Mouse (Mus musculus) 3134 (cell line): ENCODE data around the gene Esrp2.

Experiments
- DNase-seq: peaks from one replicate; pipeline ENCODE4 v3.0.0-alpha.2; 2011; ENCODE audit warnings: low spot score; ENCODE audit not compliant: insufficient read length; ENCODE audit errors: extremely low read depth

The Esrp2 gene

DNA sequence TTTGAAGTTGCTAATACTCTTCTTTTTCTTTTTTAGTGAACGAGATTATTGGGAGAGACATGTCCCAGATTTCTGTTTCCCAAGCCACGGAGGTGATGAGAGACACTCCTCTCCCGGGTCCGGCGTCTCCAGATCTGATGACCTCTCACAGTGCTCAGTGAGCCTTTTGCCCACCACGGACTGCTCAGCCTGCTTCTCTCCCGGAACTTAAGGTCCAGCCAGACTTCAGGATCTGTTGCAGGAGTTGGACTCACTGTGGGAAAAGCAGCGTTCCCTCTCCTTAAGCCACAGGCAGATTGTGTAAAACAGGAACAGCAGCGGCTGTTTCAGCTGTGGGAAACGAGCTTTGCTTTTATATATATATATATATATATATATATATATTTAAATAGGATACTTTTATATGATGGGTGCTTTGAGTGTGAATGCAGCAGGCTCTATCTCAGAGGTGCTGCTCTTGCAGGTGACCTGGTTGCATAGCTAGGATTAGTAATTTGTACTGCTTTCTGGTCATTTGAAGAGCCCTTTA lies 8.8 kb downstream of the Esrp2 start:
- no peak for DNase-seq

DNA sequence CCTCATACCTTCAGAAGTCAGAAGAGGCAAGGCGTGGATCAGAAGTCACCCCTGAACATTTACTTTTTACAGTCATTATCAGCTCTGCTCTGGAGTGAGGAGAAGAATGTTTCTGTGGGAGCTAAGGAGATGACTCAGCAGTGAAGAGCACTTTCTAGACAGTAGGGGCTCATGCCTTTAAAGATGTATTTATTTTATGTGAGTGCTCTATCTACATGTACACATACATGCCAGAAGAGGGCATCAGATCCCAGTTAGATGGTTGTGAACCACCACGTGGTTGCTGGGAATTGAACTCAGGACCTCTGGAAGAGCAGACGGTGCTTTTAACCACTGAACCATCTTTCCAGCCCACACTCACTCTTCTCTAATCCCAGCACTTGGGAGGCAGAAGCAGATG lies 9.7 kb downstream of the Esrp2 start:
- no peak for DNase-seq

DNA sequence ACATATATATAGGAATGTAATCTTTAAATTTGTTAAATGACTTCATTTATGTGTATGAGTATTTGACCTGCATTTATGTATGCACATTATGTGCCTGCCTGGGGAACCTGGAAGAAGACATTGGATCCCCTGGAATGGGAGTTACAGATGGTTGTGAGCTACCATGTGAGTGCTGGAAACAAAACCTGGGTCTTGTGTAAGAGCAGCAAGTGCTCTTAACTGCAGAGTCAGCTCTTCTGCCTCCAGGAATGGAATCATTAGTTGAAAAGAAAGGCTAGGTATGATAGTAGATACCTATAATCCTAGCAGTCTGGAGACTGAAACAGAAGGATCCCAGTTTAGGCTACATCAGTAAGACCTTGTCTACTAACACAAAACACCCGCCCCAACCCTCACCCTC lies 10.7 kb downstream of the Esrp2 start:
- DNase-seq = no peak

DNA sequence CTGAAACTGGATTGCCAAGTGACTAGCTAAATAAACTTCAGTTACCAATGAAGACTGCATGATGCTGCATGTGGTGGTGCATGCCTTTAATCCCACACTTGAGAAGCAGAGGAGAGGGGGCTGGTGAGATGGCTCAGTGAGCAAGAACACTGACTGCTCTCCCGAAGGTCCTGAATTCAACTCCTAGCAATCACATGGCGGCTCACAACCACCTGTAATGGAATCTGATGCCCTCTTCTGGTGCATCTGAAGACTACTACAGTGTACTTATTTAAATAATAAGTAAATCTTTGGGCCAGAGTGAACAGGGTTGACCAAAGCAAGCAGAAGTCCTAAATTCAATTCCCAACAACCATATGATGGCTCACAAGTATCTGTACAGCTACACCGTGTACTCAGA lies 13.3 kb downstream of the Esrp2 start:
- no peak for DNase-seq

DNA sequence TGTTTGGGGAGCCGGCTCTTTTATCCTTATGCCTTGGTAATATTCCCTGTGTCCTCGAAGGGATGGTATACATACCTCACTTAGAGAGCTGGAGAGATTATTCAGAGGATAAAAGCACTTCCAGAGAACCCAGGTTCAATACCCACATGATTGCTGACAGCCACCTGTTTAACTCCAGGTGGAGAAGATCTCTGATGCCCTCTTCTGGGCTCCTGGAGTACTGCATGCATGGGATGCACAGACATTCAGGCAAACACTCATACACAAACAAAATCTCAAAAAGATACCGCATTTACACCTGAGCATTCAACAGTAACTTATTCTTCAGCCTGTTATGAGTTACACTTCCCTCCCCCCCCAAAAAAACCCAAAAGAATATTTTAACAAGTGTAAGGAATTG lies 20.9 kb downstream of the Esrp2 start:
- DNase-seq = no peak

DNA sequence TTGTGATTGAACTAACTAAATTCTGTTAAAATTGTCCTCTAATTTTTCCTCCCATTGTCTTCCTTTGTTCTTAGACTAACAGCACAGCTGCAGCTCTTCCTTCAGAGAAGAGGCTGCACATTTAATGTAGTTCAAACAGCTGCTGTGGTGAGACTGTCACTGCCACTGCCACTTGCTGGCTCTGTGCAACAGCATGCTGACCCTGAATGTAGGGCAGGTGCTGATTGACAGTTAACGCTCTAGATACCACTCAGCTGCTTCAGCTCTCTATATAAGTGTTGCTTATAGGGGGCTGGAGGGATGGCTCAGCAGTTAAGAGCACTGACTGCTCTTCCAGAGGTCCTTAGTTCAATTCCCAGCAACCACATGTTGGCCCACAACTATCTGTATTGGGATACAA lies 24.3 kb downstream of the Esrp2 start:
- DNase-seq = no peak

DNA sequence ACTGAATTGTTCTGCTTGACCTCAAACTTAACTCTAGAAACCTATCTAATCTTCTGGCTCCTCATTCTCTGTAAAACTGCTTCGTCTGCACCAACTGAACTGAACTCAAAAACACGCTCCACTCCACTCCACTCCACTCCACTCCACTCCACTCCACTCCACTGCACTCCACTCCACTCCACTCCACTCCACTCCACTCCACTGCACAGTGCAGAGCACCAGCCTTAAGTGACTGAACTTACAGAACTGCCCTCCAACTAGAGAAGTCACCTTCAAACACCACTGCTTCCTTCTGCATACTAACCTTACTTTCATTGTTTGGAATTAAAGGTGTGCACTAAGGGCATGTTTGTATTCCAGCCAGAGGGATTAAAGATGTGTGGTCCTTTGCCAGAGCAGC lies 24.7 kb downstream of the Esrp2 start:
- no peak for DNase-seq

DNA sequence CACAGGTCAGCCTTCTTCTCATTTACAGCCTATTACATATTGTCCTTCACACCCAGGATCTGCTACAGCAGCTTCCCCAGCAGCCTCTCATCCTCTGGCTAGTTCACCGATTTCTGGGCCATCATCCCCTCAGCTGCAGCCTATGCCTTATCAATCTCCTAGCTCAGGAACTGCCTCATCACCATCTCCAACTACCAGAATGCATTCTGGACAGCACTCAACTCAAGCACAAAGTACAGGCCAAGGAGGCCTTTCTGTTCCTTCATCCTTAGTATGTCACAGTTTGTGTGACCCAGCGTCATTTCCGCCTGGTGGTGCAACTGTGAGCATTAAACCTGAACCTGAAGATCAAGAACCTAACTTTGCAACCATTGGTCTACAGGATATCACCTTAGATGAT lies 28.0 kb downstream of the Esrp2 start:
- no peak for DNase-seq

DNA sequence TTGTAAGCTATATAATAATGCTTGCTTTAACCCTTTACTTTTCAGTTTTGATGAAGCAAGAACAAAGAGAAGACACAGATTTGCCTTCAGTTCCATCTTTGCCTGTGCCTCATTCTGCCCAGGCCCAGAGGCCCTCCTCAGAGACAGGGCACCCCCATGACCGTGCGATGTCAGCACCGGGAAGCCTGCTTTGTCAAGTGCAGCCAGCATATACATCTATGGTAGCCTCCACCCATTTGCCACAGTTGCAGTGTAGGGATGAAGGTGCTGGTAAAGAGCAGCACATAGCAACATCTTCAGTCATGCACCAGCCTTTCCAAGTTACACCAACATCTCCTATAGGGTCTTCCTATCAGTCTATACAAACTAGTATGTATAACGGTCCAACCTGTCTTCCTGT lies 28.7 kb downstream of the Esrp2 start:
- no peak for DNase-seq

DNA sequence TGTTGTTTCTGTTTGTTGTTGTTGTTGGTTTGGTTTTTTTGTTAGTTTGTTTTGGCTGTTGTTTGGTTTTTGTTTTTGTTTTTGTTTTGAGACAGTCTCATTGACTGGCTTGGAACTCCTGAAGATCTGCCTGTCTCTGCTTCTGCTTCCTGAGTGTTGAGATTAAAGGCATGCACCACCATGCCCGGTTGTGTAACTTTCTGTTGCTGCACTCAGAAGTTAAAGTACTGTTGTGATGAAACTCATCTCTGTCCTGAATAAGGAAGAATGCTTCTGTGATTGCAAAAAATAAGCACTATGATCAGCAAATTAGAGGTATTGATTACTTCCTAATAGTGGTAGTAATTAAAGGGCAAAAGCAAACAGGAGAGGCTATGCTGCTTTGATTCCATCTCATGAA lies 30.6 kb downstream of the Esrp2 start:
- DNase-seq = no peak

DNA sequence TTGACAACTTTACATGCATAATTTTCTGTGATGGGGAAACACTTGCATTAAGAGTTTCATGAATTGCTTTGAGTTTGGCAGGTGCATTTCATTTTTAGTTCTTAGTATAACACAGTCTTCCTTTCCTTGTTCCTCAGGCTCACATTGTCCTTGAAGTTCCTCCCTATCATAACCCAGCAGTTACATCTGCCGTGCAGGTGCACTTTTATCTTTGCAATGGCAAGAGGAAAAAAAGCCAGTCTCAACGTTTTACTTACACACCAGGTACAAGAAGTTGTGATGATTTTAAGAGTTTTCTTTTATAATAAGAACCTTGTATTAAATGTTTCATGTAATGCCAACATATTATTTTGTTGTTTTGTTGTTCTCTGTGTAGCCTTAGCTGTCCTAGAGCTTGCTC lies 32.9 kb downstream of the Esrp2 start:
- DNase-seq = no peak

DNA sequence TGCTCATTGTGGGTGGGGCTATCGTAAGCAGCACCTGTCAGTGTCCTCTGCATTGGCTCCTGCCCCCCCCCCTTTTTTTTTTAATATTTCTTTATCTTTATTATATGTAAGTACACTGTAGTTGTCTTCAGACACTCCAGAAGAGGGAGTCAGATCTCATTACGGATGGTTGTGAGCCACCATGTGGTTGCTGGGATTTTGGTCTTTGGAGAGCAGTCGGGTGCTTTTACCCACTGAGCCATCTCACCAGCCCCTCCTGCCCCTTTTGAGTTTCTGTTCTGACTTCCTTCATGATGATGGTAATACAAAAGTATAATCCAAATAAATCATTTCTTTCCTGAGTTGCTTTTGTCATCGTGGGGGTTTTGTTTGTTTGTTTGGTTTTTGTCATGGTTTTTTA lies 34.5 kb downstream of the Esrp2 start:
- DNase-seq = no peak
